Mouse (Mus musculus) brain, adult 2 months (tissue): ENCODE measurements at regions not wholly inside any gene's neighbourhood (a gene's known extent, or its start where the extent isn't known, plus 50 kb on each side); places are given as distances from the start of the nearest gene placed in this dataset.

Source experiments
- DNase-seq: peaks from one replicate; pipeline ENCODE4 v3.0.0; 2011; ENCODE audit warnings: low read depth, low spot score

DNA sequence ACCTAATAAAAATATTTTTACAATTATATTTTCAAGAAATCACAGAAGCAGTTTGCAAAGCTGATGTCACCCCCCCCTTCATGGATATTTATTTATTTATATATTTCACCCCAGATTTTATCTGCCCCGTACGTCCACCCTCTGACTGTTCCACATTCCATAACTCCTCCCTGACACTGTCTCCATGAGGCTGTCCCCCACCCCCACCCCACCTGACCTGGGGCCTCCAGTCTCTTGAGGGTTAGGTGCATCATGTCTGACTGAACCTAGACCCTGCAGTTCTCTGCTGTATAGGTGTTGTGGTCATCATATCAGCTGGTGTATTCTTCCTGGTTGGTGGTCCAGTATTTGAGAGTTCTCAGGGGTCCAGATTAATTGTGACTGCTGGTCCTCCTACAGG, 1083.9 kb upstream of the Cadm2 start:
- DNase-seq = no peak

- peak; percentile 89 for DNase-seq
Measured at GRCm38 (mm10) chr16:68666972-68667538, 1046.3 kb upstream of the Cadm2 start.

GRCm38 (mm10) chr16:68658436-68658835, 1037.7 kb upstream of the Cadm2 start:
- peak; percentile 8 for DNase-seq

- no peak for DNase-seq
Measured at GRCm38 (mm10) chr16:68627976-68628375, 1007.3 kb upstream of the Cadm2 start.

- DNase-seq = peak; percentile 12
Measured at GRCm38 (mm10) chr16:68614041-68614440, 993.3 kb upstream of the Cadm2 start.
